Mouse (Mus musculus) layer of hippocampus, postnatal 10 days (tissue): ENCODE data around the gene Sox8. TPM values are rescaled to one million over a fixed set of nuclear protein-coding genes. Genes with fewer than 3 reads are reported as not detected.

ENCODE experiments used
- DNase-seq, 2 experiments: peaks; one replicate each; pipeline ENCODE4 v3.0.0; 2021; ENCODE audit warnings: low spot score in 2 of 2
- total RNA-seq, 2 experiments: library from RNA; stranded (reverse); gene quantifications; 2 replicates each; pipeline ENCODE4 v1.2.3; 2021

The Sox8 gene
- total RNA-seq, 2 experiments from 2014 or later: 62.7 to 66.3 TPM

GRCm38 (mm10) chr17:25556630-25557354 is 13.7 kb downstream of the Sox8 start:
- DNase-seq: peak; percentile 61 to 66

DNA sequence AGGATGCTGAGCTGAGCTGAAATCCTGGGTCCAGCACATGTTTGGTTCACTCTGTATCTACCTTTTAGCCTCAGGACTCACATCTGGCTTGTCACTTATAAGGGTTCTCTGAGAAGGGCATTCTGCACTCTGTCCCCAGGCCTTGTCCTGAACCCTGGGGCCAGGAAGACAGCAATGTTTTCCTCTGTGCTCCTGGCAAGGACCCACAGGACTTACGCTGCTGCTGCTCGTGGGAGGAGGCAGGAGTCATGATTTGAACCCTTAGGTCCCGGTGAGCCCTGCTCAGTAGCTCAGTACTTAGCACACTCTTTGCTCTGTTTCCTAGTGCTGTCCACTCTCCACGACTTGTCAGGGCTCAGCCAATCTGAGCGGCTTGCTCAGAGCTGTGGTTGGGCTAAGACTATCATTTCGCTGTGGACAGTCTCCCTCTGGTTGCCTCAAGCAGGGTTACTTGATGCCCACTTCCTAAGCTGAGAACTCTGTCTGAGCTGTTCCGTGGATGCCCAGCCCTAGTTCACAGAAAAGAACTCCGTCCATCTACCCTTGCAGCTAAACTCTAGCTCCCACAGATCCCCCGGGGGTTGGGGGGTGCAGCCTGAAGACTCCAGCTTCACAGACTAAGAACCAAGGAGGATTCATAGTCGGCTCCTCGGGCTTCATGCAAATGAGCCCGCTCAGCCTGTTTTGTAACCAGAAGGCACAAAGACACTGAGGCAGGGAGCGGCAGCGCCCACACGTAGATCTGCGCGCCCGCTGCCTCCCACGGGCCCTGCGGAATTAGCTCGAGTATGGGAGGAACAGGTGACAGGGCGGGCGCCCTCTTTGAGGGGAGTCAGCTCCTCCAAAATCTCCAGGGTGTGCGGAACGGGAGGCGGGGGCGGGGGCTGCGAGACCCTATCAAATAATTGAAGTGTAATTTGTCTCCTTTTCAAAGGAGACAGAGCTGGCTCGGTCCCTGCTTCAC is 14.5 kb downstream of the Sox8 start:
- DNase-seq: peak; percentile 60 to 74

- no peak for DNase-seq
Measured at GRCm38 (mm10) chr17:25555159-25555558, 15.3 kb downstream of the Sox8 start.

GRCm38 (mm10) chr17:25551313-25551712 is 19.2 kb downstream of the Sox8 start:
- DNase-seq: no peak

DNA sequence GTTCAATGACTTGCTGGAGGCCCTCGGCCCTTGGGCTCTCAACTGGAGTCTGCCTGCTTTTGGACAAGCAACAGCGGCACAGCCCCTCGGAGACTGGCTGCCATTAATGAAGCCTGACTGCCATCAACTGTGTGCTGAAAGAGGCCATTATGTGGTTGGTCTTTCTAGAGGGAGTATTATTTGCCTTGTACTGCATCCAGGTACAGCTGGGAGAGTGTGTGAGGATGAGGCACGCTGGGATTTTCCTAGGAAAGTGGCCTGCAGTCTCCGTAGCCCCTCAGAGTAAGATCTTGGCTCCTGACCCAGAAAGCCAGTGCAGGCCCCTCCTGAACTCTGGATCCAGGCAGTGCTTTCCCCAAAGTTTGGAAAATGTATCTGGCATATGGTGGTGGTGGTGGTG is 20.5 kb downstream of the Sox8 start:
- DNase-seq: no peak

GRCm38 (mm10) chr17:25547026-25547425 is 23.5 kb downstream of the Sox8 start:
- no peak for DNase-seq

GRCm38 (mm10) chr17:25541768-25542167 is 28.7 kb downstream of the Sox8 start:
- DNase-seq: no peak

GRCm38 (mm10) chr17:25540731-25541130 is 29.8 kb downstream of the Sox8 start:
- DNase-seq: no peak

DNA sequence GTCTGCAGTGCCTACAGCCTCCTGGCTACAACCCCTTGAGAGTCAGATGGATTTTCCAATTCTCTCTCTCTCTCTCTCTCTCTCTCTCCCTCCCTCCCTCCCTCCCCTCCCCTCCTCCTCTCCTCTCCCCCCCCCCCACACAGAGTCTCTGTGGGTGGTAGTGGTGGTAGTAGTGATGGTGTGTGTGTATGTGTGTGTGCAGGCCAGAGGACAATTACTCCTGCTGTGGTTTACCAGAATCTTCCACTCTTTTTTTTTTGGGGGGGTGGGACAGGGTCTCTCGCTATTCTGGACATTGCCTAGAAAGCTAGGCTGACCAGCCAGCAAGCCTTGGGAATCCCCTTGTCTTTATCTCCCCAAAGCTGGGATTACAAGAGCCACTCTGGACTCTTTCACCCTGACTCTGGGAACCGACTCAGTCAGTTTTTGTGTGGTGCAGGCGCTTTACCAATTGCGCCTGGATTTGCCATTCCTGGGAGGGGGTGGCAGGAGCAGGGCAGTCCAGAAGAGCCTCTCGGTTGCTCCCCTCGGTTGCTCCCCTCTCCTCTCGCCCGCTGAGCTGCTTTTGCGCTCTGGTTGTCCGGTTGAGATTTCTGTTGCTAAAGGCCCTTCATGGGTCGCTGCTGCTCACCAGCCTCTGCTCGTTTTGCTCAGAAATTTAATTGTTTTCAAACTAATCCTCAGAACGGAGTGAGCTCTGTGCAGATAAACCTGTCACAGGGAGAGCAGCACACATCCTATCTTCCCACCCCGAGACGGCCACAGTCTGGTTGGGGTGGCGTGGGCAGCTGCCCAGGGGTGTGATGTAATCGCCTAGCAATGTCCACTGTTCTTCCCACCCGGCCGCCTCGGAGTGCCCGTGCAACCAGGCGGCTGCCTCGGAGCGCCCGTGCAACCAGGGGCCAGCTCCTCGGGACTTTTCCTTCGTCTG is 31.3 kb downstream of the Sox8 start:
- peak in 1 of 2 experiments; percentile 47 for DNase-seq

- peak; percentile 31 to 52 for DNase-seq
Measured at GRCm38 (mm10) chr17:25530357-25531022, 40.0 kb downstream of the Sox8 start.

DNA sequence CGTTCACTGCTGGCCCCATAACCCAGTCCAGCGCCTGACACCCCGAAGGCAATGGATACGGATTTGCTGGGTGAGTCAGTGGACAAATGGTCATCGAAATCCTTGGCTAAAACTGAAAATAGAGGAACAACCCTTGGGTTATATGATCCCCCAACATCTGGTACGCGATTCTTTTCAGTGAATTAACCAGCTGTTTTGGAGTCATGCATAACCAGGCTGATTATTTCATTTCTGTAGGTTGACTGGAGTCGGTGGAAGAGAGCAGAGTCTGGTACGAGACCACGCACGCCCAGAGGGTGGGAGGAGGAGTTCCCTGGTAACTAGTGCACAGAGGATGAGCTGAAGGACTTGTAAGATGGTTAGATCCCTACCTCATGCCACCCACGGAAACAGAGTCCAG is 48.4 kb downstream of the Sox8 start:
- no peak for DNase-seq

DNA sequence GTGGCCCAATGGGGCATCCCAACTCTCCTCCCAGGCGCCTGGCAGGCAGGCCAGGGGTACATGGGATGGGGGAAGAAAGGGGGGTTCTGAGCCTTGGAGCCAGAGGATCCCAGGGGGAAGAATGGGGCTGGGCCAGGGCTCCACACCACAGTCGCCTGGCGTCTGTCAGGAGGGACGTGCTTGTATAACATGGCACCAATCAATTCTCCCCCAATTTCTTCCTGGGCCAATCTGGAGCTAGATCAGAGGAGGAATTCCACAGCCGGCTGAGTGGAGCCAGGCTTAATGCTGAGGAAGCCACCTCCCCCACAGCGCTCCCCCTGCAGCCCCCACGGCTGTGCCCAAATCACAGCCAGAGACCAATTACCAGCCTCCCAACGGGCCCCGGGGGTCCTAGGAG is 50.0 kb downstream of the Sox8 start:
- peak; percentile 33 to 38 for DNase-seq

DNA sequence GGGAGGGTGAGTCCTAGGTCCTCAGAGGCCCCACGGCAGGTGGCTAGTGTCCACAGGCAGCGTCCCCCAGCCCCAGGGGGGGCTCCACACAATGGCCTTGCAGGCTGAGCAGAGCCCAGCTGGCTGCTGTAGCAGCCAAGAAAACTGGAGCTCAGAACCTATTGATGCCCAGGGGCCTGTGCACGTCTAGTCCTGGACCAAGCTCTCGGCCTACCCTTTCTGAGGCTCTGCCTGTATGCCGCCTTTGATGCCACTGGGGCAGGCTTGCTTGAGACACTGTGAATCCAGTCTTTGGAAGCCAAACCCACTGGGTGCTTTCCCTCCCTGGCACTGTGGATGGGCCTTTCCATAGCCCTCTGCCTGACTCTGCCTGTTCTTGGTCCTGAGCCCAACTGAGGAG is 51.0 kb downstream of the Sox8 start:
- DNase-seq: peak; percentile 43 to 58

DNA sequence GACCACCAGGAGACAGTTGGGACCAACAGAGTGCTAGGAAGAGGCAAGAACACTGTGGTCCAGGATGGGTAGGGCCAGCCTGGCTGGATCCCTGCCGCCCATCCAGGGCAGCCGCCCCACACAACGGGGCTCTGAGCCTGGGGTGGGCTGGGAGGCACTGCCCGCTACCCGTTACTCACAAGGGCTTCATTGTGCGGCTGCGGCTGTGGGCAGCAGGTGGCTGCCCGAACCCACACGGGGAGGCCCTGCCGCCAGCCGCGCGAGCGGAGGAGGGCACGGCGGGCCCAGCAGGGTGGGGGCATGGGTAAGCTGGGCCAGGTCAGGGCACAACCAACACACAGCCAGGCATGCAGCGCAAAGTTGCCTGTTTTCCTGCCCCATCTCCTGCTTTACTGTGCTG is 52.3 kb downstream of the Sox8 start:
- DNase-seq: peak; percentile 60 to 71

GRCm38 (mm10) chr17:25516315-25516714 is 54.2 kb downstream of the Sox8 start:
- DNase-seq: no peak

Other genes with a start within 250 kb of the Sox8 start
- gene Tpsab1, start 225.1 kb downstream of the Sox8 start, total RNA-seq: not detected
- gene Tpsb2, start 204.4 kb downstream of the Sox8 start, total RNA-seq: 1 to 10 TPM in 1 of 2 experiments, under 1 TPM in 1; 0.42 to 1.0 TPM
- not detected for gene Tpsg1, start 201.4 kb downstream of the Sox8 start, total RNA-seq
- gene Cacna1h, start 136.9 kb downstream of the Sox8 start, total RNA-seq: 100 to 1,000 TPM in 1 of 2 experiments, 10 to 100 TPM in 1; 91.4 to 104 TPM
- gene Tekt4, start 116.1 kb downstream of the Sox8 start, total RNA-seq: 1 to 10 TPM; 1.3 to 3.1 TPM
- under 1 TPM; 0.18 to 0.38 TPM for gene Sstr5, start 73.4 kb downstream of the Sox8 start, total RNA-seq
- gene Lmf1, start 8.4 kb upstream of the Sox8 start, total RNA-seq: 10 to 100 TPM; 23.1 to 26.4 TPM
- 10 to 100 TPM; 55.4 to 57.2 TPM for gene Gng13, start 146.5 kb upstream of the Sox8 start, total RNA-seq
- 1 to 10 TPM; 2.6 to 3.6 TPM for gene Chtf18, start 156.7 kb upstream of the Sox8 start, total RNA-seq
- 10 to 100 TPM; 27.0 to 30.0 TPM for gene Rpusd1, start 157.0 kb upstream of the Sox8 start, total RNA-seq
- gene Mslnl, start 165.4 kb upstream of the Sox8 start, total RNA-seq: not detected
- 1 to 10 TPM; 1.8 to 2.6 TPM for gene Msln, start 183.7 kb upstream of the Sox8 start, total RNA-seq
- gene Narfl, start 203.1 kb upstream of the Sox8 start, total RNA-seq: 10 to 100 TPM; 25.7 to 26.9 TPM
- gene Haghl, start 215.0 kb upstream of the Sox8 start, total RNA-seq: 100 to 1,000 TPM; 140 to 157 TPM
- gene Ccdc78, start 215.9 kb upstream of the Sox8 start, total RNA-seq: under 1 TPM; 0.23 to 0.33 TPM
- 10 to 100 TPM; 69.2 to 80.1 TPM for gene Fam173a, start 222.2 kb upstream of the Sox8 start, total RNA-seq
- gene AC134908.4, start 225.0 kb upstream of the Sox8 start, total RNA-seq: not detected
- gene Metrn, start 226.4 kb upstream of the Sox8 start, total RNA-seq: 10 to 100 TPM; 51.2 to 65.8 TPM
- gene Fbxl16, start 238.4 kb upstream of the Sox8 start, total RNA-seq: 100 to 1,000 TPM; 272 to 292 TPM